Mouse (Mus musculus): ENCODE results near the gene Islr.

DNA sequence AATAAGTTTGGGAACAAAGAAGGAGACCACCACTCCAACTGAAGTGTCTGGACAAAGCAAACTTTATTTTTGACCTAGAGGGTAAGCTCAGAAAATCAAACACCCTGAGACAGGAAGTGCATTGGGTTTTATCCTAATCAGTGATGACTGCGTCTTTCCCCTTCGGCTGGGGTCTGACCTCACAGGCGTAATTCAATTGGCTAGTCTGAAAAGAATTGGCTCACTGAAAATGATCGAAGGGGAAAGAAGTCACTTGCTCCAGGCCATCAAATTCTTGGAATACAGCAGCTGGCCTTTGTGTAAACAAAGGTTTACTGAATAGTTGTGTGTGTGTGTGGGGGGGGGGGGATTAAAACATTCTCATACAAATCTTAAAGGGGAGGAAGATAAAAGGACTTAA, 78.3 kb downstream of the Islr start:
- TF ChIP-seq CTCF (IDR thresholded peaks at IDR 0.05; ENCODE audit: control insufficient read depth, insufficient read depth, insufficient replicate concordance, low read depth, low read length) (no peak), POLR2A (IDR thresholded peaks at IDR 0.05; ENCODE audit: control insufficient read depth, low read depth, low read length) (no peak)
